Mouse (Mus musculus): ENCODE results near the gene Hcst.
A peak's percentile ranks its signal among the peaks of the same experiment; 100 is the strongest.

The Hcst gene

GRCm38 (mm10) chr7:30434238-30434637, 14.6 kb upstream of the Hcst start:
- no peak for DNase-seq (ENCODE audit: low spot score in 2 of 2)

GRCm38 (mm10) chr7:30431793-30432192, 12.1 kb upstream of the Hcst start:
- peak in 1 of 2 experiments; percentile 55 for DNase-seq (ENCODE audit: low spot score in 2 of 2)

- no peak for DNase-seq (ENCODE audit: low spot score in 2 of 2)
Measured at GRCm38 (mm10) chr7:30430191-30430590, 10.5 kb upstream of the Hcst start.

GRCm38 (mm10) chr7:30429327-30429726, 9.7 kb upstream of the Hcst start:
- DNase-seq (ENCODE audit: low spot score in 2 of 2): no peak

- DNase-seq (ENCODE audit: low spot score in 2 of 2): no peak
Measured at GRCm38 (mm10) chr7:30423071-30423641, 3.5 kb upstream of the Hcst start.

GRCm38 (mm10) chr7:30422560-30422959, 2.9 kb upstream of the Hcst start:
- DNase-seq (ENCODE audit: low spot score in 2 of 2): no peak

- DNase-seq (ENCODE audit: low spot score in 2 of 2): peak; percentile 76 to 85
Measured at GRCm38 (mm10) chr7:30421890-30422435, 2.3 kb upstream of the Hcst start.

- DNase-seq (ENCODE audit: low spot score in 2 of 2): peak; percentile 76 to 81
Measured at GRCm38 (mm10) chr7:30421175-30421889, 1.7 kb upstream of the Hcst start, which contains the start of gene Nfkbid. Nfkbid (plus strand) TSS chr7:30421732.

GRCm38 (mm10) chr7:30420673-30421072, 1.0 kb upstream of the Hcst start:
- DNase-seq (ENCODE audit: low spot score in 2 of 2): no peak

- no peak for DNase-seq (ENCODE audit: low spot score in 2 of 2)
Measured at GRCm38 (mm10) chr7:30417856-30418255, 1.8 kb downstream of the Hcst start.

- DNase-seq (ENCODE audit: low spot score in 2 of 2): no peak
Measured at GRCm38 (mm10) chr7:30413596-30413995, 6.1 kb downstream of the Hcst start, which contains the start of gene Tyrobp. Tyrobp (plus strand) TSS chr7:30413760.

GRCm38 (mm10) chr7:30412735-30413147, 6.9 kb downstream of the Hcst start:
- DNase-seq (ENCODE audit: low spot score in 2 of 2): no peak

- DNase-seq (ENCODE audit: low spot score in 2 of 2): no peak
Measured at GRCm38 (mm10) chr7:30411023-30411422, 8.6 kb downstream of the Hcst start.

- DNase-seq (ENCODE audit: low spot score in 2 of 2): no peak
Measured at GRCm38 (mm10) chr7:30409789-30410188, 9.9 kb downstream of the Hcst start.

GRCm38 (mm10) chr7:30408639-30409038, 11.0 kb downstream of the Hcst start:
- DNase-seq (ENCODE audit: low spot score in 2 of 2): no peak

GRCm38 (mm10) chr7:30402343-30402742, 17.3 kb downstream of the Hcst start:
- no peak for DNase-seq (ENCODE audit: low spot score in 2 of 2)

- no peak for DNase-seq (ENCODE audit: low spot score in 2 of 2)
Measured at GRCm38 (mm10) chr7:30399671-30400070, 20.0 kb downstream of the Hcst start.

- DNase-seq (ENCODE audit: low spot score in 2 of 2): no peak
Measured at GRCm38 (mm10) chr7:30394871-30395270, 24.8 kb downstream of the Hcst start.

- DNase-seq (ENCODE audit: low spot score in 2 of 2): peak; percentile 35 to 36
Measured at GRCm38 (mm10) chr7:30394379-30394778, 25.3 kb downstream of the Hcst start.

- DNase-seq (ENCODE audit: low spot score in 2 of 2): no peak
Measured at GRCm38 (mm10) chr7:30393631-30394030, 26.0 kb downstream of the Hcst start.

- no peak for DNase-seq (ENCODE audit: low spot score in 2 of 2)
Measured at GRCm38 (mm10) chr7:30392746-30393520, 26.7 kb downstream of the Hcst start.

- DNase-seq (ENCODE audit: low spot score in 2 of 2): no peak
Measured at GRCm38 (mm10) chr7:30384106-30384505, 35.5 kb downstream of the Hcst start.

Data from spleen, postnatal 14 days (tissue).